Mouse (Mus musculus) kidney, embryonic 16.5 days (tissue): ENCODE data around the gene Tnfsf18. TPM values are rescaled to one million over a fixed set of nuclear protein-coding genes. Genes with fewer than 3 reads are reported as not detected.

Experiments
- polyA plus RNA-seq: library from polyadenylated mRNA; unstranded; fragments of >200 nt; fragmentation: Nextera tagmentation; extraction: Ambion mirVana; gene quantifications from 2 replicates; pipeline ENCODE4 v1.2.1, GENCODE M21; 2015

The Tnfsf18 gene
- polyA plus RNA-seq, 1 experiment from 2014 or later = not detected

Other genes with a start within 250 kb of the Tnfsf18 start
- 485 and 505 TPM in 2 replicates for gene Prdx6, start 243.4 kb upstream of the Tnfsf18 start, polyA plus RNA-seq
- 0.09 TPM in 1 of 2 replicates, not detected in the other for gene Tnfsf4, start 99.2 kb upstream of the Tnfsf18 start, polyA plus RNA-seq